Mouse (Mus musculus): Measurements from ENCODE around the gene Igsf9.

DNA sequence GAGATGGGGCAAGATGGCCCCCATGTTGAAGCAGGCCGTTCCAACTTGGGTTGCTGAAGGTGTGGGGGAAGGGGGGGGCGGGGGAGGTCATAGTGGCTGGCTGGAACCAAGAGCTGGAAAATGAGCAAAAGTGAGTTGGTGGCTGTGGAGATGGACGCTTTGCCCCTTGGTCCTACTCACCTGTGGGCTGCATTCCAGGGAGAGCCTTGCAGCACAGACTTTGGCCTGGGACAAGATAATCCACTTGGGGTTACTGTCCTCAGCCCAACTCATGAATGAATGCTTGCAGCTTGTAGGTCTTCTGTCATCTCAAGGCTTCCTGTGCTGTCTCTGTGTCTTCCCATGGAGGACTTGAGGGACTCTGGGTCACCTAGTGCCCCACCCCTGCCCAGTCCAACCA is 26.1 kb downstream of the Igsf9 start:
- TF ChIP-seq CTCF (IDR thresholded peaks at IDR 0.05; ENCODE audit: borderline replicate concordance, insufficient read depth, low read depth, low read length), result no peak
- no peak for TF ChIP-seq POLR2A (IDR thresholded peaks at IDR 0.05; ENCODE audit: borderline replicate concordance, insufficient read depth, low read length)
